Mouse (Mus musculus): ENCODE measurements around the gene Dao. TPM values are rescaled to one million over a fixed set of nuclear protein-coding genes. Genes with fewer than 3 reads are reported as not detected.

Dao gene
- polyA plus RNA-seq, 1 experiment from 2014 or later, result not detected

GRCm38 (mm10) chr5:114063958-114064357 is 60.5 kb downstream of the Dao start:
- H3K4me1 ChIP-seq (replicated peaks), result 0 out of 2 replicates have a peak, but pooled peaks cover 4% of the 10 kb centered on the region
- H3K36me3 ChIP-seq, result peaks cover 51% of the 10 kb centered on the region
- H3K9ac ChIP-seq, result no peak overlapping the region
- H3K4me3 ChIP-seq, result no peak overlapping the region
- H3K27ac ChIP-seq, result no peak overlapping the region
- no peak for ATAC-seq (ENCODE audit: low FRiP score)
- no peaks in the 10 kb centered on the region for H3K27me3 ChIP-seq
- H3K4me2 ChIP-seq, result no peak overlapping the region
- WGBS, result 44% methylated on average over 4 of the region's 4 CpGs
- H3K9me3 ChIP-seq, result no peaks in the 10 kb centered on the region

- Histone ChIP-seq H3K27me3 (no peaks in the 10 kb centered on the region), H3K9ac (no peak within 1 kb of the TSS), H3K4me1 (replicated peaks) (0 out of 2 replicates have a peak, but pooled peaks cover 4% of the 10 kb centered on the region), H3K4me2 (no peak within 1 kb of the TSS), H3K36me3 (peaks cover 40% of the 10 kb centered on the region), H3K4me3 (no peak within 1 kb of the TSS), H3K9me3 (no peaks in the 10 kb centered on the region), H3K27ac (no peak within 1 kb of the TSS)
- 97% methylated on average over 6 of the region's 6 CpGs for WGBS
- no peak for ATAC-seq (ENCODE audit: low FRiP score)
Measured at GRCm38 (mm10) chr5:114065161-114065560, 61.7 kb downstream of the Dao start, which contains the start of gene Usp30. Gene Usp30 (plus strand): TSS chr5:114065461.

GRCm38 (mm10) chr5:114066601-114067000 is 63.1 kb downstream of the Dao start:
- 50% methylated on average over 6 of the region's 6 CpGs for WGBS
- Histone ChIP-seq H3K27ac (no peak overlapping the region), H3K27me3 (no peaks in the 10 kb centered on the region), H3K36me3 (peaks cover 39% of the 10 kb centered on the region), H3K9me3 (no peaks in the 10 kb centered on the region), H3K4me1 (replicated peaks) (0 out of 2 replicates have a peak, but pooled peaks cover 4% of the 10 kb centered on the region), H3K9ac (no peak overlapping the region), H3K4me2 (no peak overlapping the region), H3K4me3 (no peak overlapping the region)
- ATAC-seq (ENCODE audit: low FRiP score), result no peak

GRCm38 (mm10) chr5:114067543-114067942 is 64.0 kb downstream of the Dao start:
- no peak overlapping the region for H3K4me2 ChIP-seq
- H3K27me3 ChIP-seq, result no peaks in the 10 kb centered on the region
- H3K36me3 ChIP-seq, result peaks cover 36% of the 10 kb centered on the region
- H3K9ac ChIP-seq, result no peak overlapping the region
- H3K4me1 ChIP-seq (replicated peaks), result peaks cover 9% of the 10 kb centered on the region; the same call in 1 of the 2 replicates
- no peak overlapping the region for H3K27ac ChIP-seq
- no peak overlapping the region for H3K4me3 ChIP-seq
- ATAC-seq (ENCODE audit: low FRiP score), result no peak
- H3K9me3 ChIP-seq, result no peaks in the 10 kb centered on the region
- WGBS, result 85% methylated on average over 9 of the region's 9 CpGs

- Histone ChIP-seq H3K36me3 (peaks cover 31% of the 10 kb centered on the region), H3K4me1 (replicated peaks) (peaks cover 9% of the 10 kb centered on the region; the same call in 1 of the 2 replicates), H3K4me3 (no peak overlapping the region), H3K9me3 (no peaks in the 10 kb centered on the region), H3K9ac (no peak overlapping the region), H3K27ac (no peak overlapping the region), H3K27me3 (no peaks in the 10 kb centered on the region), H3K4me2 (no peak overlapping the region)
- 80% methylated on average over 9 of the region's 9 CpGs for WGBS
- ATAC-seq (ENCODE audit: low FRiP score), result no peak
Measured at GRCm38 (mm10) chr5:114067982-114068381, 64.5 kb downstream of the Dao start.

- peaks cover 12% of the 10 kb centered on the region for H3K36me3 ChIP-seq
- no peak overlapping the region for H3K9ac ChIP-seq
- no peaks in the 10 kb centered on the region for H3K9me3 ChIP-seq
- no peak overlapping the region for H3K27ac ChIP-seq
- ATAC-seq (ENCODE audit: low FRiP score), result no peak
- WGBS, result 94% methylated on average over 4 of the region's 4 CpGs
- peaks cover 5% of the 10 kb centered on the region; the same call in 1 of the 2 replicates for H3K4me1 ChIP-seq (replicated peaks)
- no peak overlapping the region for H3K4me2 ChIP-seq
- no peak overlapping the region for H3K4me3 ChIP-seq
- H3K27me3 ChIP-seq, result no peaks in the 10 kb centered on the region
Measured at GRCm38 (mm10) chr5:114070858-114071257, 67.4 kb downstream of the Dao start.

GRCm38 (mm10) chr5:114072262-114072661 is 68.8 kb downstream of the Dao start:
- Histone ChIP-seq H3K9me3 (no peaks in the 10 kb centered on the region), H3K4me1 (replicated peaks) (peaks cover 6% of the 10 kb centered on the region; the same call in 1 of the 2 replicates), H3K4me2 (no peak overlapping the region), H3K36me3 (peaks cover 14% of the 10 kb centered on the region), H3K4me3 (no peak overlapping the region), H3K9ac (no peak overlapping the region), H3K27me3 (no peaks in the 10 kb centered on the region), H3K27ac (no peak overlapping the region)
- ATAC-seq (ENCODE audit: low FRiP score), result no peak
- WGBS, result 35% methylated on average over 2 of the region's 2 CpGs

Other genes with a start within 250 kb of the Dao start
- 44.0 and 46.0 TPM in 2 replicates for gene Sart3, start 231.2 kb upstream of the Dao start, polyA plus RNA-seq (2015; fragmentation: Nextera tagmentation; extraction: Ambion mirVana)
- 91.5 and 93.4 TPM in 2 replicates for gene Iscu, start 231.0 kb upstream of the Dao start, polyA plus RNA-seq (2015; fragmentation: Nextera tagmentation; extraction: Ambion mirVana)
- gene Tmem119, start 203.2 kb upstream of the Dao start, polyA plus RNA-seq (2015; fragmentation: Nextera tagmentation; extraction: Ambion mirVana), result 8.7 and 10.4 TPM in 2 replicates
- 1.7 and 1.9 TPM in 2 replicates for gene Selplg, start 171.1 kb upstream of the Dao start, polyA plus RNA-seq (2015; fragmentation: Nextera tagmentation; extraction: Ambion mirVana)
- gene Coro1c, start 94.9 kb upstream of the Dao start, polyA plus RNA-seq (2015; fragmentation: Nextera tagmentation; extraction: Ambion mirVana), result 176 and 190 TPM in 2 replicates
- gene Ssh1, start 9.8 kb upstream of the Dao start, polyA plus RNA-seq (2015; fragmentation: Nextera tagmentation; extraction: Ambion mirVana), result 15.0 and 18.7 TPM in 2 replicates
- 16.2 and 16.8 TPM in 2 replicates for gene Usp30, start 61.8 kb downstream of the Dao start, polyA plus RNA-seq (2015; fragmentation: Nextera tagmentation; extraction: Ambion mirVana)
- 83.2 and 88.7 TPM in 2 replicates for gene Svop, start 87.9 kb downstream of the Dao start, polyA plus RNA-seq (2015; fragmentation: Nextera tagmentation; extraction: Ambion mirVana)
- 5.4 and 6.3 TPM in 2 replicates for gene Alkbh2, start 124.5 kb downstream of the Dao start, polyA plus RNA-seq (2015; fragmentation: Nextera tagmentation; extraction: Ambion mirVana)
- gene Ung, start 126.7 kb downstream of the Dao start, polyA plus RNA-seq (2015; fragmentation: Nextera tagmentation; extraction: Ambion mirVana), result 10.4 and 11.1 TPM in 2 replicates
- 1.9 and 3.2 TPM in 2 replicates for gene Acacb, start 142.8 kb downstream of the Dao start, polyA plus RNA-seq (2015; fragmentation: Nextera tagmentation; extraction: Ambion mirVana)

Measured in hindbrain, embryonic 13.5 days (tissue).